Mouse (Mus musculus): ENCODE measurements at regions not wholly inside any gene's neighbourhood (a gene's known extent, or its start where the extent isn't known, plus 50 kb on each side); places are given as distances from the start of the nearest gene placed in this dataset.
A peak's percentile ranks its signal among the peaks of the same experiment; 100 is the strongest.

GRCm38 (mm10) chr3:115815168-115815567 lies 72.5 kb upstream of the Dph5 start:
- Histone ChIP-seq H3K4me1 (ENCODE audit: control insufficient read depth, insufficient read depth, low read length) (peaks cover 6% of the 10 kb centered on the region), H3K4me3 (replicated peaks; ENCODE audit: extremely low read depth, low read depth, low read length) (no peak overlapping the region)
- TF ChIP-seq POLR2A (IDR thresholded peaks at IDR 0.05; ENCODE audit: borderline replicate concordance, extremely low read depth, low read depth, low read length), result no peak
- TF ChIP-seq CTCF (IDR thresholded peaks at IDR 0.05; ENCODE audit: insufficient read depth, low read length), result no peak
- peak; percentile 17 for DNase-seq
- WGBS, result 11% methylated on average over 4 of the region's 4 CpGs

- H3K4me1 ChIP-seq (ENCODE audit: control insufficient read depth, insufficient read depth, low read length), result peaks cover 6% of the 10 kb centered on the region
- peak overlapping the region; percentile 10 for H3K4me3 ChIP-seq (replicated peaks; ENCODE audit: extremely low read depth, low read depth, low read length)
- 7% methylated on average over 12 of the region's 12 CpGs for WGBS
- DNase-seq, result peak; percentile 32
- TF ChIP-seq POLR2A (IDR thresholded peaks at IDR 0.05; ENCODE audit: borderline replicate concordance, extremely low read depth, low read depth, low read length) (0 out of 2 replicates have a peak, but pooled peaks have one; percentile 13), CTCF (IDR thresholded peaks at IDR 0.05; ENCODE audit: insufficient read depth, low read length) (no peak)
Observed at GRCm38 (mm10) chr3:115815571-115816156, 72.0 kb upstream of the Dph5 start.

GRCm38 (mm10) chr3:115816328-115817160 lies 71.1 kb upstream of the Dph5 start:
- H3K4me3 ChIP-seq (replicated peaks; ENCODE audit: extremely low read depth, low read depth, low read length), result no peak overlapping the region
- TF ChIP-seq CTCF (IDR thresholded peaks at IDR 0.05; ENCODE audit: insufficient read depth, low read length) (no peak), POLR2A (IDR thresholded peaks at IDR 0.05; ENCODE audit: borderline replicate concordance, extremely low read depth, low read depth, low read length) (no peak)
- no peak for DNase-seq
- peaks cover 6% of the 10 kb centered on the region for H3K4me1 ChIP-seq (ENCODE audit: control insufficient read depth, insufficient read depth, low read length)
- 77% methylated on average over 6 of the region's 6 CpGs for WGBS

- no peak for DNase-seq
- H3K4me3 ChIP-seq (replicated peaks; ENCODE audit: extremely low read depth, low read depth, low read length), result no peak overlapping the region
- TF ChIP-seq POLR2A (IDR thresholded peaks at IDR 0.05; ENCODE audit: borderline replicate concordance, extremely low read depth, low read depth, low read length), result no peak
- no peak for TF ChIP-seq CTCF (IDR thresholded peaks at IDR 0.05; ENCODE audit: insufficient read depth, low read length)
- WGBS, result 92% methylated on average over 5 of the region's 5 CpGs
- peaks cover 6% of the 10 kb centered on the region for H3K4me1 ChIP-seq (ENCODE audit: control insufficient read depth, insufficient read depth, low read length)
Observed at GRCm38 (mm10) chr3:115817771-115818170, 69.9 kb upstream of the Dph5 start.

- H3K4me1 ChIP-seq (ENCODE audit: control insufficient read depth, insufficient read depth, low read length), result peaks cover 6% of the 10 kb centered on the region
- DNase-seq, result no peak
- WGBS, result 56% methylated on average over 7 of the region's 7 CpGs
- TF ChIP-seq CTCF (IDR thresholded peaks at IDR 0.05; ENCODE audit: insufficient read depth, low read length), result no peak
- no peak for TF ChIP-seq POLR2A (IDR thresholded peaks at IDR 0.05; ENCODE audit: borderline replicate concordance, extremely low read depth, low read depth, low read length)
- H3K4me3 ChIP-seq (replicated peaks; ENCODE audit: extremely low read depth, low read depth, low read length), result no peak overlapping the region
Observed at GRCm38 (mm10) chr3:115818734-115819133, 68.9 kb upstream of the Dph5 start.

- TF ChIP-seq CTCF (IDR thresholded peaks at IDR 0.05; ENCODE audit: insufficient read depth, low read length) (no peak), POLR2A (IDR thresholded peaks at IDR 0.05; ENCODE audit: borderline replicate concordance, extremely low read depth, low read depth, low read length) (no peak)
- no peak for DNase-seq
- 28% methylated on average over 7 of the region's 7 CpGs for WGBS
- no peak overlapping the region for H3K4me3 ChIP-seq (replicated peaks; ENCODE audit: extremely low read depth, low read depth, low read length)
- peaks cover 6% of the 10 kb centered on the region for H3K4me1 ChIP-seq (ENCODE audit: control insufficient read depth, insufficient read depth, low read length)
Observed at GRCm38 (mm10) chr3:115819401-115820138, 68.1 kb upstream of the Dph5 start.

GRCm38 (mm10) chr3:115820139-115820481 lies 67.5 kb upstream of the Dph5 start:
- DNase-seq, result no peak
- 23% methylated on average over 8 of the region's 8 CpGs for WGBS
- Histone ChIP-seq H3K4me3 (replicated peaks; ENCODE audit: extremely low read depth, low read depth, low read length) (no peak overlapping the region), H3K4me1 (ENCODE audit: control insufficient read depth, insufficient read depth, low read length) (peaks cover 2% of the 10 kb centered on the region)
- TF ChIP-seq POLR2A (IDR thresholded peaks at IDR 0.05; ENCODE audit: borderline replicate concordance, extremely low read depth, low read depth, low read length) (no peak), CTCF (IDR thresholded peaks at IDR 0.05; ENCODE audit: insufficient read depth, low read length) (no peak)

GRCm38 (mm10) chr3:115821627-115822026 lies 66.0 kb upstream of the Dph5 start:
- no peak for TF ChIP-seq CTCF (IDR thresholded peaks at IDR 0.05; ENCODE audit: insufficient read depth, low read length)
- no peak for TF ChIP-seq POLR2A (IDR thresholded peaks at IDR 0.05; ENCODE audit: borderline replicate concordance, extremely low read depth, low read depth, low read length)
- 32% methylated on average over 2 of the region's 2 CpGs for WGBS
- no peak overlapping the region for H3K4me3 ChIP-seq (replicated peaks; ENCODE audit: extremely low read depth, low read depth, low read length)
- no peak for DNase-seq
- no peaks in the 10 kb centered on the region for H3K4me1 ChIP-seq (ENCODE audit: control insufficient read depth, insufficient read depth, low read length)

- 51% methylated on average over 6 of the region's 6 CpGs for WGBS
- TF ChIP-seq CTCF (IDR thresholded peaks at IDR 0.05; ENCODE audit: insufficient read depth, low read length) (no peak), POLR2A (IDR thresholded peaks at IDR 0.05; ENCODE audit: borderline replicate concordance, extremely low read depth, low read depth, low read length) (no peak)
- Histone ChIP-seq H3K4me1 (ENCODE audit: control insufficient read depth, insufficient read depth, low read length) (no peaks in the 10 kb centered on the region), H3K4me3 (replicated peaks; ENCODE audit: extremely low read depth, low read depth, low read length) (no peak overlapping the region)
- no peak for DNase-seq
Observed at GRCm38 (mm10) chr3:115822491-115822890, 65.1 kb upstream of the Dph5 start.
